ENCODE assay signal across 27 mouse cellular contexts in the genomic region with DNA sequence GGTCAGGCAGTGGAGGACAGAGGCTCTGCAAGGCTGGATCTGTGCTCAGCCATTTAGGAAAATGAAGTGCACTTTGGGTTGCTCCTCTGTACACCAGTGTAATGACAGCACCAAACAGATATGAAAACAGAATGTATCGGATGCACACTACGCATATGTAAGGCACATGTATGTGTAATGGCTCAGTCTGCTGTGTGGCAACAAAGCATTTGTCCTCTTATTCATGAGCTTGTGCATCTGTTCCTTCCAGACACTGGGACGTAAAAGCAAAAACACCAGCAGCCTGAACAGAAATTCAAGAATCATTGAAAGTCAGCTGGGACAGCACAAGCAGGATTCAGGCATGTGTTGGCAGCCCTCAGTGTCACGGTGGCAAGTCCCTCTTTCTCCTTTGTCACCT.
"Had no signal": no experiment of that assay in that cellular context is flagged by ENCODE, and none has a peak within 500 bp of the region (broad histone marks: within the 10 kb centered on the region; RNA-seq: fewer than 3 reads in every experiment).

No protein-coding gene starts in this region.

- H3K27ac ChIP-seq: embryonic facial prominence, embryonic 10.5 days; embryonic facial prominence, embryonic 12.5 days; embryonic facial prominence, embryonic 13.5 days; embryonic facial prominence, embryonic 15.5 days; forebrain, embryonic 10.5 days; forebrain, embryonic 12.5 days; forebrain, embryonic 13.5 days; forebrain, embryonic 15.5 days; gastrocnemius, adult 2 months; heart, adult 2 months had no signal

- H3K27me3 ChIP-seq: embryonic facial prominence, embryonic 12.5 days; embryonic facial prominence, embryonic 13.5 days; embryonic facial prominence, embryonic 15.5 days; forebrain, embryonic 12.5 days; forebrain, embryonic 13.5 days; forebrain, embryonic 15.5 days had no signal

- DNase-seq: cerebellum, adult 2 months; cerebellum, adult 8-10 months; cerebellum, adult 9-10 months; cerebellum, adult 9-11 months; cerebellum, postnatal 10 days; cerebellum, postnatal 14 days; cerebellum, postnatal 25 days; cerebellum, postnatal 36 days; embryo, embryonic 11 days; gastrocnemius, adult 2 months; gastrocnemius, postnatal 10 days; gastrocnemius, postnatal 14 days; gastrocnemius, postnatal 25 days; gastrocnemius, postnatal 36 days; heart, adult 11 months; heart, adult 18-20 months; heart, adult 2 months had no signal

- H3K9me3 ChIP-seq: embryonic facial prominence, embryonic 10.5 days; embryonic facial prominence, embryonic 12.5 days; embryonic facial prominence, embryonic 13.5 days; embryonic facial prominence, embryonic 15.5 days; forebrain, embryonic 12.5 days; forebrain, embryonic 13.5 days; forebrain, embryonic 15.5 days had no signal

- ATAC-seq: forebrain, embryonic 13.5 days; forebrain, embryonic 15.5 days; forebrain, embryonic 16.5 days had no signal

- H3K9ac ChIP-seq: embryonic facial prominence, embryonic 12.5 days; embryonic facial prominence, embryonic 13.5 days; embryonic facial prominence, embryonic 15.5 days; forebrain, embryonic 12.5 days; forebrain, embryonic 13.5 days; forebrain, embryonic 15.5 days had no signal

- H3K4me3 ChIP-seq: embryonic facial prominence, embryonic 10.5 days; embryonic facial prominence, embryonic 12.5 days; embryonic facial prominence, embryonic 13.5 days; embryonic facial prominence, embryonic 15.5 days; erythroblast, embryonic 14.5 days; forebrain, embryonic 10.5 days; forebrain, embryonic 12.5 days; forebrain, embryonic 13.5 days; forebrain, embryonic 15.5 days; gastrocnemius, adult 2 months; heart, adult 2 months had no signal

- H3K4me2 ChIP-seq: embryonic facial prominence, embryonic 12.5 days; embryonic facial prominence, embryonic 13.5 days; embryonic facial prominence, embryonic 15.5 days; forebrain, embryonic 12.5 days; forebrain, embryonic 13.5 days; forebrain, embryonic 15.5 days had no signal

- H3K36me3 ChIP-seq: embryonic facial prominence, embryonic 10.5 days; embryonic facial prominence, embryonic 12.5 days; embryonic facial prominence, embryonic 13.5 days; embryonic facial prominence, embryonic 15.5 days; forebrain, embryonic 10.5 days; forebrain, embryonic 12.5 days; forebrain, embryonic 15.5 days had no signal

- H3K4me1 ChIP-seq: embryonic facial prominence, embryonic 10.5 days; embryonic facial prominence, embryonic 12.5 days; embryonic facial prominence, embryonic 13.5 days; embryonic facial prominence, embryonic 15.5 days; forebrain, embryonic 10.5 days; forebrain, embryonic 12.5 days; forebrain, embryonic 13.5 days; forebrain, embryonic 15.5 days had no signal
